Mouse (Mus musculus): Measurements from ENCODE around the gene Qtrt2.

Gene Qtrt2

DNA sequence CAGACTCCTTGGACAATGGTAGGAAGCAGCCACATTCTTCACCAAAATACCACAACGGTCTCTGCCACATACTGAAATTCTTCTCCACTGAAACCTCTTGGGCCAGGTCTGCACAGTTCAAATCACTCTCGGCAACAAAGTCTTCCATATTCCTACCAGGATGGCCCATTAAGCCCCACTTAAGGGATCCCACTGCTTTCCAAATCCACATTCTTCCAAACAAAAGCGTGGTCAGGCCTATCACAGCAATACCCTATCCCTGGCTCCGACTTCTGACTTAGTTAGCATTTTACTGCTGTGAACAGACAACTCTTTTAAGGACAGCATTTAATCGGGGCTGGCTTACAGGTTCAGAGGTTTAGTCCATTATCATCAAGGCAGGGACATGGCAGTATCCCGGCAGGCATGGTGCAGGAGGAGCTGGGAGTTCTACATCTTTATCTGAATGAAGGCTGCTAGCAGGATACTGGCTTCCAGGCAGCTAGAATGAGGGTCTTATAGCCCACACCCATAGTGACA is at the start of gene Qtrt2:
Qtrt2 (minus strand) TSS at position 469 of the 519 bp plus-strand sequence.
- no peak for DNase-seq (ENCODE audit: low read depth)

DNA sequence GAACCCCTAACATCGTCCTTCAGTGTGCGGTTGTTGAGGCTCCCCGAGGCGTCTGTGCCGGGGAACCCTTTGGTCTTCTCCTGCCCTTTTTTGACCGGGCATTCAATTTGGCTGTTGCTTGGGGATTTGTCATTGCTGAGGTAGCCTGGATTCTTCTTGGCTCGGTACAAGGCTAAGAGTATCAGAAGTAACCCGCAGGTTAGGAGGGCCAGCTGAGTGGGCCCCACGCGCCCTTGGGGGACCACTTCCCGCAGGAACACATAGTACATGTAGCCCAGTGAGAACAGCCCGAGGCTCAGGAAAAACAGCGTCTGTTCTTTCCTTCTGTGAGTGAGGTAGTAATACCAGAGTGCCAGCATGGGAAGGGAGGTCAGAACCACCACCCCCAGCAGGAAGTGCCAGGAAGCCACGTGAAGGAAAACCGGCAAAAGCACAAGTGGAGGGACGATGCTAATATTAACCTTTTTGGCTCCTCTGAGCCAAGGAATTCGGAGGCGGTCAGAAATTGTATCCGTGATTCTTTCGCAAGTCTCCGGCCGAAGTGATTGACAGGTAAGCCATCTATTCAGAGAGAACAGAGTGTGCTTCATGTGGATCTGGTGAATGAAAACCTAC is 47.1 kb upstream of the Qtrt2 start:
- no peak for DNase-seq (ENCODE audit: low read depth)

GRCm38 (mm10) chr16:43973147-43973546 is 46.5 kb upstream of the Qtrt2 start:
- DNase-seq (ENCODE audit: low read depth), result no peak

DNA sequence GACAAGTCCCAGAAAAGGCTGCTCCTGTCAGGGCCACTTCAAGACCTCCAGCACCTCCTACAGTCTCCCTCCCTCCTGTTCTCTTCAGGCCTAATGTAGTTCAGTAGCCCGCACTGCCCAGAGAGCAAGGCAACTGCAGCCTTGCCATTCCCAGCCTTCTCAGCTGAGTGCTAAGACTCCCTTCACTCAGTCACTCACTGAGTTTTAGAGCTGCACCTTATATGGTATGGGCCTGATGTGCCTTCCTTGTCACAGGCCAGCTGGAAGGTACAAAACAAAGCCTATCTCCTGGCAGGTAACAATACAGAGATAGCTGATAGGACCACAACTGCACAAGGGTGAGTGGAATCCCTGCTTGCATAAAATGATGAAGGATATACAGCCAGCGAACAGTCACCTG is 45.8 kb upstream of the Qtrt2 start:
- no peak for DNase-seq (ENCODE audit: low read depth)

DNA sequence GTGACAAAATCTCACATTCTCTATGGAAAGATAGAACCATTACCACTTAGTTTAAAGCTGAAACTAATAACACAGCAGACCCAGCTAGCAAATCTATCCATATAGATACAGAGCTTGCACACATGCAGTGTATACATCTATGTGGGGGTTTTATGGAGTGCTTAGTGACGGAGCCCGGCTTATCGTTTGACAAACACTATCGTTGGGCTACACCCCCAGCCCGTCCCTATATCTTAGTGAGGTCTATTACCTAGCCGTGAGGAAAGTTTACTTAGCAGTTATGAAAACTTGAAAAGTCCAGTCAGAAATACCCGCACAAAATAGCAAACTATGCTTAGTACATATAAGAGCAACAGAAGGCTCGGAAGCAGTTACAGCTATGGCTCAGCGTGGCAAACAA is 45.1 kb upstream of the Qtrt2 start:
- DNase-seq (ENCODE audit: low read depth), result no peak

DNA sequence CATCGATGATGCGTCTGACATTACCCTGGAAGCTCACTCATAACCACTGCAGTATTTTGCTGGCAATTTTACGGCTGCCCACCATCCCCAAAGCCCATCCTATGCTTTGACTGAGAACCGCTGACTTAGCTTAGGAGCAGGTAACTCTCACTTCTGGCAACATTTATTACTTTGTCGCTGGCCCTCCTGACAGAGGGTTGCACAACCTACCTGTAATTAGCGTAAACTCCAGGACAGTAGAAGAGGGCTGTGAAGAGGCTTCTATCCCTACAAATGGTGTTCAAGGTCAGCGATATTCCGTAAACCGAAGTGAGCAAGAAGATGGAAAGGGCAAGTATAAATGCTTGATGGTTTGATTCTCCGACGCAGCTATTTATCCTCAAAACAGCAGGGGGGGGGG is 44.6 kb upstream of the Qtrt2 start:
- DNase-seq (ENCODE audit: low read depth), result no peak

GRCm38 (mm10) chr16:43970426-43970825 is 43.8 kb upstream of the Qtrt2 start:
- no peak for DNase-seq (ENCODE audit: low read depth)

DNA sequence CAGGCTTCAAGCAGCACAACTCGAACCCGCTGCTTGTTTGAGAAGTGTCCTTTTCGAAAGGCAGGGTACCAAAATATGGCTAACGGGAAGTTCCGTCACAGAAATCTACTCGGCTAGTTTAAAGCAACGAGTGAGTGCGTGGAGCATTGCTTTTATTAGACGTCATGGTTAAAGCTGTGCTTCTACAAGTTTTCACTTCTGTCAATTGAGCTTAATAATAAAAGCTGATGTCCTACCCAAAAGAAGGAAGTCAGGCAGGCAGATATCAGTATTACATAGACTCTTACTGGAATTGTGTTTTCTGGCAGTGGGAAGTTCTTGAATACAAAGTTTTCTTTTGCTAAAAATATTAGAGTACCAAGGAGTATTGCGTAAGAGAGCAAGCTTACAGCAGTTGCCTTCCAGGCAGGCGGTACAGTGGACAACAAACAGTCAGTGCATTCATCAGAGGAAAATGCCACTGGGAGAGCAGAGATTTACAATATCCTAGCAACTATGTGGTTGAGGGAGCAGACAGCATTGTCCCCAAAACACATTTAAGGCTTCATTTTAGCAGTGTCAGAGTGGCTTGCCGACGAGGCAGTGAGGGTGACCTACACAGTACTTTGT is 39.3 kb upstream of the Qtrt2 start:
- DNase-seq (ENCODE audit: low read depth), result no peak

DNA sequence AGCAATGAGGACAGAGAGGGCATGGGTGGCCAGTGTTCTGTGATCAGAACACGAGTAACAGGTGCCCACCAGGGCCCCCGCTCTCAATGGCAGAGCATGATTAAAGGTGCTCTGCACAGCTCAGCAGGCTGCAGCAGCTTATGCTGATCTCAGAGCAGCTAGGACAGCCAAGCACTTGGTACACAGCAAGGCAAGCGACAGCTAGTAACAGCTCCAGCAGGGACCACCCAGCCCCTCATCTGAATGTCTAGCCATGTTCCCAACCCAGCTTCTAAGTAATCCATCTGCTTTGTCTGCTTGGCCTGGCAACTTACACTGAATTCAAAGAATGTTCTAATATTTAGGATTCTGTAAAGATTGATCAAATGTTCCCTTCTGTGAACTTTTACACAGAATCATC is 37.2 kb upstream of the Qtrt2 start:
- no peak for DNase-seq (ENCODE audit: low read depth)

GRCm38 (mm10) chr16:43963291-43963690 is 36.7 kb upstream of the Qtrt2 start:
- DNase-seq (ENCODE audit: low read depth), result no peak

DNA sequence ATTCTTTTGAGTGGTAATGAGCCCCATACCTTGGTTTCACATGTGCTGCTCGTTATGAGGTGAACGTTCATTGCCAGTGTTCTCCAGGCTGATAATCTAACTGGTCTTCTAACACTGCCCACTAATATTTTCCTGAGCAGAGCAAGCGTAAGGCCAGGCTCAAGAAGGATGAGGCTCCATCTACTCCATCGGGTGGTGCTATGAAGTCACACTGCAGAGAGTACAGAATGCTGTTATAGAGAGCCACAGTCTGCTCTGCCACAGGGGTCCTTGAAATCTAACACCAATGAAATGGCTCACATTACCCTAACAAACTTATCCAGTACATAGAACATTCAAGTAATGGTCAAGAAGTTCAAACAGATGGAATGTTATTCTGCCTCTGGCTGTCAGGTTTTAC is 31.4 kb upstream of the Qtrt2 start:
- DNase-seq (ENCODE audit: low read depth), result no peak

GRCm38 (mm10) chr16:43954913-43955312 is 28.3 kb upstream of the Qtrt2 start:
- peak; percentile 10 for DNase-seq (ENCODE audit: low read depth)

DNA sequence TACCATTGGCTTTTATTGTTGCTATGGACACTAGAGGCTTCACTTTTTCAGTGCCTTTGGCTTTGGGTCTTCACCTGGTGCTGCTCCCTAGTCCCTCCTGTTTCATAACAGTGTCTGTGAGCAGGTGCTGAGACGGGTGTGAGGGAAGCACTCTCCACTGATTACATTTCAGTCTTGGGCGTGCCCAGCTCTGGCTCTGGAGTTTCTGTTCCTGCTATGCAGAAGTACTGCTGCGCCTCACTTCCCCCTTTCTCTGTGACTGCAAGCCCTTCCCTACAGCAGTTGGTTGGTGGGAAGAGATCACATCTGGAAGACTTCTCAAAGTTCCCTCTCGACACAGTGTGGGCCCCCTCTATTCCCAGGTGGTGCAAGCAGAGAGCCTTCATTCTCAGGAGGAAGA is 25.0 kb upstream of the Qtrt2 start:
- no peak for DNase-seq (ENCODE audit: low read depth)

GRCm38 (mm10) chr16:43945869-43946268 is 19.3 kb upstream of the Qtrt2 start:
- no peak for DNase-seq (ENCODE audit: low read depth)

GRCm38 (mm10) chr16:43945351-43945750 is 18.7 kb upstream of the Qtrt2 start:
- no peak for DNase-seq (ENCODE audit: low read depth)

GRCm38 (mm10) chr16:43940846-43941245 is 14.2 kb upstream of the Qtrt2 start:
- DNase-seq (ENCODE audit: low read depth), result no peak

DNA sequence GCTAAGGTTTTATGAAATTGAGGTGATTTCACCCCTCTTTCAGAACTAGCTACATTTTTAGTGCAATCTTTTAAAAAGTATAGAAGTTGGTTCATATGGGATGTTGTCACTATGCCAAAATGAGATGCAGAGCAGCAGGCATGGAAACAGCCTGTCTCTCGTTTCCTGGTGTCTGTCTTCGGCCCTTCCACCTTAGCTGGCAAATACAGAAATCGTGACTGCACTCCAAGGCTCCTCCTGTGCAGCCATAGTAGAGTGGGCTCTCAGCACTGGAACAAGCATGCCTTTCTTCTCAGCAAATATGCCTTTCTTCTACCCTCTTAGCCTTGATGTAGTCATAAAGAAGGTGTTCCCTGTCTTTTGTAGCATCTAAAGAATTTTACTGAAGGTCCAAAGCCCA is 9.3 kb upstream of the Qtrt2 start:
- no peak for DNase-seq (ENCODE audit: low read depth)

DNA sequence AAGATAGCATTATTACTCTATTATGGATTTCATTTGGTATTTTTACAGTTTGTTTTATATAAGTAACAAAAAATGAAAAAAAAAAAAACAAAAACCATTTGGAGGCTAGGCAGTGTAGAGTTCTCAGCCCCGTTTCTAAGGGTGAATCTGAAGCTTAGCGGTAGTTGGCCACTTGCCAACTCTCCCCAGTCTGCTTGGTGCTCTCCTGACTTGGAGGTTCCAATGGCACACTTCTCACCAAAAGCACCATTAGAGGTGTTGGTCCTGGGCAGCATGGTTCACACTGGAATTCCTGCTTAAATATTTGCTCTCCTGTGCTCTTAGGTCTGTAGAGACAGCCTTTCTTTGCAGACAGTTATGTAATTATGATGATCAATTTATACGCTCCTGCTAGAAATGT is 8.8 kb upstream of the Qtrt2 start:
- DNase-seq (ENCODE audit: low read depth), result no peak

- no peak for DNase-seq (ENCODE audit: low read depth)
Observed at GRCm38 (mm10) chr16:43934856-43935255, 8.2 kb upstream of the Qtrt2 start.

GRCm38 (mm10) chr16:43933041-43933440 is 6.4 kb upstream of the Qtrt2 start:
- DNase-seq (ENCODE audit: low read depth), result no peak

- DNase-seq (ENCODE audit: low read depth), result no peak
Observed at GRCm38 (mm10) chr16:43932319-43932718, 5.7 kb upstream of the Qtrt2 start.

- no peak for DNase-seq (ENCODE audit: low read depth)
Observed at GRCm38 (mm10) chr16:43931502-43931901, 4.9 kb upstream of the Qtrt2 start.

- no peak for DNase-seq (ENCODE audit: low read depth)
Observed at GRCm38 (mm10) chr16:43930577-43930976, 4.0 kb upstream of the Qtrt2 start.

DNA sequence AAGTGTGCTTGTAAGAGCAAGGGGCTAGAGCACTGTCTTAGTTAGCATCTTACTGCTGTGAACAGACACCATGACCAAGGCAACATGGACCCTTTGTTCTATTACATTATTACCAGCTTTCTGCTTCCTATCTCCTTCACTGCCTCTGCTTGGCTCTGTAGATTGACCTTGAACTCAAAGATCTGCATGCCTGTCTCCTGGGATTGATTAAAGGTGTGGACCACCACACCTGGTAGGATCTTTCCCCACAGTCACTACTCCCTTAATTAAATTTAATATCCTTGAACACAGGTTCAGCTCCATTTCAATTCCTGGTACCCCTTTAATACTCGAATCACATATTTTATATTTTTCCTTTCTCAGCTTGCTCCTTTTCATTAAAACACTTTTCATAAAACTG is 763 bp downstream of the Qtrt2 start:
- no peak for DNase-seq (ENCODE audit: low read depth)

Data from naive thymus-derived CD4-positive, alpha-beta T cell, adult 2 months (primary cell).